Mouse (Mus musculus) frontal cortex, adult 2 months (tissue): ENCODE results near the gene Cfi. TPM values are rescaled to one million over a fixed set of nuclear protein-coding genes. Genes with fewer than 3 reads are reported as not detected.

Experiments used
- DNase-seq, 2 experiments: peaks; one replicate each; pipeline ENCODE4 v3.0.0; 2022; ENCODE audit warnings: low spot score in 1 of 2; ENCODE audit errors: extremely low spot score in 1 of 2
- polyA plus RNA-seq: library from polyadenylated mRNA; depleted of rRNA; stranded (reverse); fragments of >200 nt; gene quantifications from 2 replicates; pipeline ENCODE4 v1.2.3, GENCODE M21; 2012; rRNA removed

Gene Cfi
- polyA plus RNA-seq, 1 experiment = 0.06 TPM

DNA sequence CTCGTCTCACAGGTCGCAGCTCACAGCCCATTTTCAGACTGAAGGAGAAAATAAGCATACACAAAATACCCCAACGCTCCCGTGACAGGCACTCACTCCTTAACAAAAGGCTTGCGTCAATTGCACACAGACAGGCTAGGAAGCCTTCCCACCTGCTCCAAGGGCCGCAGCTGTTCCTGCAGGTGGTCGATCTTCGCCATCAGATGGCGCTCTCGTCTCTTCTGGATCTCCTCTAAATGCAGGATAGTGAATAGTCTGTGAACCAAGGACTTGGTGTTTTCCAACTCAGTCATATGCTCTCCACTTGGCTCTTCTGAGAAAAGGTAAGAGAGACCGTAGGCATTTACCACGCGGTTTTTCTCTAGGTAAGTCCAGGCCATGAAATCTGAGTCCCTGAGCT lies 82.8 kb downstream of the Cfi start:
- peak; percentile 60 to 91 for DNase-seq

DNA sequence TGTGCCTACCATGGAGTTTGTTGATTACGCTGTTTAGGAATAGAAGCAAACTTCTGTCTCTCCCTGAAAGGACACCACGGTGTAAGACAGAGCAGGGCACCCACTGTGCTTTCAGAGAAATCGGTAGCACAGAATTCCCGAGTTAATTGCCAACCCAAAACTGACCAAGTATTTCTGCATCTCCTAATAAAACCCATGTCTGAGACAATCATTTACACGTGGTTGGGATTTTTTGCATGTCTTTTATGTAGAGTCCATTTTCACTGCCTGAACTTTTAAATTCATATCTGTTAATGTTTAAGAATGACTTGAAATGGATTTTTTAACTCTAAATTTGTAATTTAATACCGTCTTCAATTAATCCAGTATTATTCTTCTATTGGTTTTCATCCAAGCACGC lies 87.9 kb downstream of the Cfi start:
- DNase-seq = no peak

Other genes with a start within 250 kb of the Cfi start
- gene Egf, start 80.6 kb upstream of the Cfi start, polyA plus RNA-seq = 6.4 and 7.7 TPM in 2 replicates
- 0.13 and 0.16 TPM in 2 replicates for gene Lrit3, start 31.9 kb upstream of the Cfi start, polyA plus RNA-seq
- 0.66 and 0.86 TPM in 2 replicates for gene Rrh, start 13.3 kb upstream of the Cfi start, polyA plus RNA-seq
- 53.9 and 54.8 TPM in 2 replicates for gene Gar1, start 4.5 kb upstream of the Cfi start, polyA plus RNA-seq
- gene Pla2g12a, start 42.7 kb downstream of the Cfi start, polyA plus RNA-seq = 31.4 and 33.6 TPM in 2 replicates
- gene Casp6, start 65.5 kb downstream of the Cfi start, polyA plus RNA-seq = 14.6 and 16.4 TPM in 2 replicates
- 8.5 and 9.3 TPM in 2 replicates for gene Mcub, start 134.3 kb downstream of the Cfi start, polyA plus RNA-seq
- gene Sec24b, start 225.7 kb downstream of the Cfi start, polyA plus RNA-seq = 69.0 and 70.4 TPM in 2 replicates